Mouse (Mus musculus): Measurements from ENCODE around the gene S1pr4. TPM values are rescaled to one million over a fixed set of nuclear protein-coding genes. Genes with fewer than 3 reads are reported as not detected.

Gene S1pr4
- polyA plus RNA-seq, 1 experiment from 2014 or later = 0.65 TPM

GRCm38 (mm10) chr10:81496264-81496901 is 3.5 kb downstream of the S1pr4 start, which contains the start of gene Ncln:
TSS of gene Ncln (minus strand) at chr10:81496392.
- Histone ChIP-seq H3K9ac (peak within 1 kb of the TSS; percentile 82), H3K27me3 (no peaks in the 10 kb centered on the region; the same call in 1 of the 2 replicates), H3K9me3 (replicated peaks) (no peaks in the 10 kb centered on the region), H3K36me3 (peaks cover 19% of the 10 kb centered on the region), H3K4me3 (peak within 1 kb of the TSS; percentile 82), H3K4me2 (replicated peaks) (peak within 1 kb of the TSS; percentile 96), H3K27ac (peak within 1 kb of the TSS; percentile 45), H3K4me1 (peaks cover 26% of the 10 kb centered on the region)
- ATAC-seq (ENCODE audit: low FRiP score) = peak; percentile 97
- WGBS = under 1% methylated on average over 45 of the region's 45 CpGs

- H3K36me3 ChIP-seq = peaks cover 26% of the 10 kb centered on the region
- H3K9ac ChIP-seq = peak overlapping the region; percentile 82
These were observed 4.2 kb downstream of the S1pr4 start for GRCm38 (mm10) chr10:81495616-81496263.

GRCm38 (mm10) chr10:81495151-81495550 is 4.8 kb downstream of the S1pr4 start:
- WGBS = 77% methylated on average over 6 of the region's 6 CpGs
- H3K4me3 ChIP-seq = peak overlapping the region; percentile 82
- peak overlapping the region; percentile 96 for H3K4me2 ChIP-seq (replicated peaks)
- H3K4me1 ChIP-seq = peaks cover 26% of the 10 kb centered on the region
- peaks cover 32% of the 10 kb centered on the region for H3K36me3 ChIP-seq
- no peaks in the 10 kb centered on the region for H3K9me3 ChIP-seq (replicated peaks)
- ATAC-seq (ENCODE audit: low FRiP score) = no peak
- no peaks in the 10 kb centered on the region for H3K27me3 ChIP-seq
- no peak overlapping the region for H3K27ac ChIP-seq
- peak overlapping the region; percentile 82 for H3K9ac ChIP-seq

More at GRCm38 (mm10) chr10:81495616-81496263, 4.2 kb downstream of the S1pr4 start:
- peak overlapping the region; percentile 45; the same call in 1 of the 2 replicates for H3K27ac ChIP-seq
- H3K9me3 ChIP-seq (replicated peaks) = no peaks in the 10 kb centered on the region
- peaks cover 26% of the 10 kb centered on the region for H3K4me1 ChIP-seq
- no peaks in the 10 kb centered on the region; the same call in 1 of the 2 replicates for H3K27me3 ChIP-seq
- WGBS = 2% methylated on average over 41 of the region's 41 CpGs
- peak; percentile 36 for ATAC-seq (ENCODE audit: low FRiP score)
- peak overlapping the region; percentile 82 for H3K4me3 ChIP-seq
- H3K4me2 ChIP-seq (replicated peaks) = peak overlapping the region; percentile 96

- Histone ChIP-seq H3K27me3 (no peaks in the 10 kb centered on the region), H3K36me3 (peaks cover 39% of the 10 kb centered on the region), H3K4me1 (peaks cover 26% of the 10 kb centered on the region), H3K9ac (peak overlapping the region; percentile 82; the same call in 1 of the 2 replicates), H3K4me3 (peak overlapping the region; percentile 82; the same call in 1 of the 2 replicates), H3K4me2 (replicated peaks) (peak overlapping the region; percentile 96), H3K27ac (no peak overlapping the region), H3K9me3 (replicated peaks) (no peaks in the 10 kb centered on the region)
- WGBS = 90% methylated on average over 11 of the region's 11 CpGs
- ATAC-seq (ENCODE audit: low FRiP score) = no peak
These were observed 5.5 kb downstream of the S1pr4 start for GRCm38 (mm10) chr10:81494260-81495041.

GRCm38 (mm10) chr10:81493601-81494220 is 6.2 kb downstream of the S1pr4 start:
- Histone ChIP-seq H3K4me3 (no peak overlapping the region), H3K9me3 (replicated peaks) (no peaks in the 10 kb centered on the region), H3K27ac (no peak overlapping the region), H3K4me2 (replicated peaks) (no peak overlapping the region), H3K4me1 (peaks cover 26% of the 10 kb centered on the region), H3K36me3 (peaks cover 46% of the 10 kb centered on the region), H3K27me3 (no peaks in the 10 kb centered on the region), H3K9ac (no peak overlapping the region)
- ATAC-seq (ENCODE audit: low FRiP score) = no peak
- WGBS = 86% methylated on average over 8 of the region's 8 CpGs

- no peaks in the 10 kb centered on the region for H3K27me3 ChIP-seq
- WGBS = 87% methylated on average over 11 of the region's 11 CpGs
These were observed 7.2 kb downstream of the S1pr4 start for GRCm38 (mm10) chr10:81492606-81493240.

GRCm38 (mm10) chr10:81491018-81491417 is 8.9 kb downstream of the S1pr4 start:
- no peak overlapping the region for H3K9ac ChIP-seq
- H3K4me1 ChIP-seq = peaks cover 20% of the 10 kb centered on the region
- H3K9me3 ChIP-seq (replicated peaks) = no peaks in the 10 kb centered on the region
- 95% methylated on average over 9 of the region's 9 CpGs for WGBS
- ATAC-seq (ENCODE audit: low FRiP score) = no peak
- H3K27me3 ChIP-seq = no peaks in the 10 kb centered on the region
- H3K4me2 ChIP-seq (replicated peaks) = no peak overlapping the region
- no peak overlapping the region for H3K27ac ChIP-seq
- H3K36me3 ChIP-seq = peaks cover 73% of the 10 kb centered on the region
- H3K4me3 ChIP-seq = no peak overlapping the region

More at GRCm38 (mm10) chr10:81492606-81493240, 7.2 kb downstream of the S1pr4 start:
- Histone ChIP-seq H3K4me3 (no peak overlapping the region), H3K4me2 (replicated peaks) (no peak overlapping the region), H3K9ac (no peak overlapping the region), H3K4me1 (peaks cover 26% of the 10 kb centered on the region), H3K36me3 (peaks cover 56% of the 10 kb centered on the region), H3K9me3 (replicated peaks) (no peaks in the 10 kb centered on the region), H3K27ac (no peak overlapping the region)
- no peak for ATAC-seq (ENCODE audit: low FRiP score)

- Histone ChIP-seq H3K9me3 (replicated peaks) (no peaks in the 10 kb centered on the region), H3K4me2 (replicated peaks) (no peak overlapping the region), H3K4me3 (no peak overlapping the region), H3K27ac (no peak overlapping the region), H3K4me1 (peaks cover 15% of the 10 kb centered on the region), H3K27me3 (no peaks in the 10 kb centered on the region), H3K36me3 (peaks cover 75% of the 10 kb centered on the region), H3K9ac (no peak overlapping the region)
- no peak for ATAC-seq (ENCODE audit: low FRiP score)
- WGBS = 83% methylated on average over 14 of the region's 14 CpGs
These were observed 10.0 kb downstream of the S1pr4 start for GRCm38 (mm10) chr10:81489941-81490340.

- Histone ChIP-seq H3K4me2 (replicated peaks) (no peak overlapping the region), H3K27ac (no peak overlapping the region), H3K36me3 (peaks cover 73% of the 10 kb centered on the region), H3K9me3 (replicated peaks) (no peaks in the 10 kb centered on the region), H3K4me1 (peaks cover 13% of the 10 kb centered on the region), H3K9ac (no peak overlapping the region), H3K27me3 (no peaks in the 10 kb centered on the region), H3K4me3 (no peak overlapping the region)
- ATAC-seq (ENCODE audit: low FRiP score) = no peak
- 85% methylated on average over 11 of the region's 11 CpGs for WGBS
These were observed 11.9 kb downstream of the S1pr4 start for GRCm38 (mm10) chr10:81488081-81488480.

- H3K9me3 ChIP-seq (replicated peaks) = no peaks in the 10 kb centered on the region
- ATAC-seq (ENCODE audit: low FRiP score) = no peak
- peaks cover 12% of the 10 kb centered on the region for H3K27me3 ChIP-seq
- H3K4me3 ChIP-seq = no peak overlapping the region
- peaks cover 57% of the 10 kb centered on the region for H3K36me3 ChIP-seq
- 82% methylated on average over 10 of the region's 10 CpGs for WGBS
- H3K4me1 ChIP-seq = peaks cover 23% of the 10 kb centered on the region
- no peak overlapping the region for H3K4me2 ChIP-seq (replicated peaks)
- H3K9ac ChIP-seq = no peak overlapping the region
- no peak overlapping the region; the same call in 1 of the 2 replicates for H3K27ac ChIP-seq
These were observed 13.4 kb downstream of the S1pr4 start for GRCm38 (mm10) chr10:81486496-81486895.

- WGBS = 77% methylated on average over 7 of the region's 7 CpGs
- Histone ChIP-seq H3K4me1 (peaks cover 31% of the 10 kb centered on the region), H3K4me2 (replicated peaks) (no peak overlapping the region), H3K9ac (no peak overlapping the region), H3K27me3 (peaks cover 19% of the 10 kb centered on the region), H3K9me3 (replicated peaks) (no peaks in the 10 kb centered on the region), H3K27ac (no peak overlapping the region), H3K36me3 (peaks cover 48% of the 10 kb centered on the region), H3K4me3 (no peak overlapping the region)
- ATAC-seq (ENCODE audit: low FRiP score) = no peak
These were observed 14.4 kb downstream of the S1pr4 start for GRCm38 (mm10) chr10:81485479-81486018.

All from hindbrain, embryonic 12.5 days (tissue).